8 mouse cellular contexts compared by ENCODE assay signal in the genomic region with DNA sequence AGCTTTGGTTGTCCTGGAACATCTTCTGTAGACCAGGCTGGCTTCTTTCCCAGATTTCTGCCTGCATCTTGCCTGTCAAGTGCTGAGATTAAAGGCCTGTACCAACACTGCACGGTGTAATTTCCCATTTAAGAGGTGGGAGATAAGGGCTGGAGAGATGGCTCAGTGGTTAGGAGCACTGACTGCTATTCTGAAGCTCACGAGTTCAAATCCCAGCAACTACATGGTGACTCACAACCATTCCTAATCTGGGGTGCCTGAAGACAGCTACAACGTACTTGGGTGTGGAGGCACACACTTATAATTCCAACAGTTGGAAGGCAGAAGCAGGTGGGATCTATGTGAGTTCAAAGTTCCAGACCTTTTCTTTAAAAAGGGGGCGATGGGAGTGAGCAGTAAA. TPM values are rescaled to one million over a fixed set of nuclear protein-coding genes. Genes with fewer than 3 reads are reported as not detected.
A peak's percentile ranks its signal among the peaks of the same experiment; 100 is the strongest.
DNase-seq lines count a peak whose midpoint lies in the region; ATAC-seq and TF ChIP-seq lines count a peak whose summit lies in the region.

No protein-coding gene starts in this region.

- no peaks in the 10 kb centered on the region for H3K9me3 ChIP-seq in kidney, embryonic 16.5 days (ENCODE audit: low read length)
- no peaks in the 10 kb centered on the region for H3K9me3 ChIP-seq in forebrain, embryonic 16.5 days (ENCODE audit: control insufficient read depth, low read length)
- no peaks in the 10 kb centered on the region for H3K9me3 ChIP-seq in liver, embryonic 14.5 days (ENCODE audit: control insufficient read depth, low read length)

- H3K4me2 ChIP-seq in kidney, embryonic 16.5 days (replicated peaks; ENCODE audit: low read depth, low read length): no peak overlapping the region
- peak overlapping the region; percentile 10 for H3K4me2 ChIP-seq in forebrain, embryonic 16.5 days (ENCODE audit: low read length)
- H3K4me2 ChIP-seq in liver, embryonic 14.5 days (ENCODE audit: low read depth): peak overlapping the region; percentile 37; the same call in 1 of the 2 replicates

- TF ChIP-seq EP300 in liver, embryonic 14.5 days (IDR thresholded peaks at IDR 0.05; ENCODE audit: low read depth): no peak

- H3K4me3 ChIP-seq in kidney, embryonic 16.5 days (ENCODE audit: low read length): peak overlapping the region; percentile 95; the same call in 1 of the 2 replicates
- no peak overlapping the region for H3K4me3 ChIP-seq in forebrain, embryonic 16.5 days (replicated peaks; ENCODE audit: low read length)
- H3K4me3 ChIP-seq in liver, embryonic 14.5 days (ENCODE audit: insufficient read depth in 1 of 2, low read depth in 2 of 2, low read length in 2 of 2): peak overlapping the region in 1 of 2 experiments; percentile 89; a peak in 1 of 4 replicates

- no peak overlapping the region for H3K27ac ChIP-seq in kidney, embryonic 16.5 days (ENCODE audit: low read length)
- H3K27ac ChIP-seq in forebrain, embryonic 16.5 days (ENCODE audit: low read length): no peak overlapping the region
- no peak overlapping the region for H3K27ac ChIP-seq in liver, embryonic 14.5 days

- H3K4me1 ChIP-seq in kidney, embryonic 16.5 days (ENCODE audit: insufficient read depth, low read length): no peaks in the 10 kb centered on the region
- peaks cover 2% of the 10 kb centered on the region; the same call in 1 of the 2 replicates for H3K4me1 ChIP-seq in forebrain, embryonic 16.5 days (replicated peaks; ENCODE audit: control insufficient read depth, insufficient read depth, low read length)
- peaks cover 0 to 3% of the 10 kb centered on the region in 2 experiments; a peak in 1 of 4 replicates for H3K4me1 ChIP-seq in liver, embryonic 14.5 days (replicated peaks; ENCODE audit: control insufficient read depth in 2 of 2, insufficient read depth in 2 of 2, low read length in 1 of 2)

- no peak overlapping the region for H3K9ac ChIP-seq in kidney, embryonic 16.5 days (replicated peaks; ENCODE audit: low read length)
- no peak overlapping the region for H3K9ac ChIP-seq in forebrain, embryonic 16.5 days (replicated peaks; ENCODE audit: low read depth, low read length)
- H3K9ac ChIP-seq in liver, embryonic 14.5 days (replicated peaks): no peak overlapping the region

- no peak for DNase-seq in kidney, postnatal 4 days
- DNase-seq in brain, adult 2 months (ENCODE audit: low read depth, low spot score): peak; percentile 12
- DNase-seq in liver, embryonic 14.5 days (ENCODE audit: low read depth in 3 of 3, low spot score in 3 of 3): peak in 1 of 3 experiments; percentile 28
- no peak for DNase-seq in frontal cortex, postnatal 14 days (ENCODE audit: low spot score in 2 of 2)
- no peak for DNase-seq in adrenal gland, postnatal 4 days (ENCODE audit: low spot score in 2 of 2)

- 41% methylated on average over 4 of the region's 4 CpGs for WGBS in kidney, embryonic 16.5 days
- WGBS in forebrain, embryonic 16.5 days: 34% methylated on average over 4 of the region's 4 CpGs
- 21% methylated on average over 4 of the region's 4 CpGs for WGBS in liver, embryonic 14.5 days (ENCODE audit: insufficient replicate concordance)

- peak; percentile 2; the same call in 1 of the 2 replicates for ATAC-seq in kidney, embryonic 16.5 days (ENCODE audit: low FRiP score, low TSS enrichment)
- no peak for ATAC-seq in forebrain, embryonic 16.5 days
- ATAC-seq in liver, embryonic 14.5 days (ENCODE audit: insufficient read depth): no peak
- no peak for ATAC-seq in inflammation-experienced regulatory T-cells, adult 6 months

- no peak for TF ChIP-seq CTCF in liver, embryonic 14.5 days (IDR thresholded peaks at IDR 0.05; ENCODE audit: low read depth)

- no peaks in the 10 kb centered on the region for H3K27me3 ChIP-seq in kidney, embryonic 16.5 days (ENCODE audit: insufficient read depth, low read length)
- H3K27me3 ChIP-seq in forebrain, embryonic 16.5 days (replicated peaks; ENCODE audit: control insufficient read depth, insufficient read depth, low read length): no peaks in the 10 kb centered on the region
- no peaks in the 10 kb centered on the region for H3K27me3 ChIP-seq in liver, embryonic 14.5 days (ENCODE audit: control insufficient read depth, insufficient read depth, low read length)

- H3K36me3 ChIP-seq in kidney, embryonic 16.5 days (ENCODE audit: insufficient read depth, low read length): no peaks in the 10 kb centered on the region
- H3K36me3 ChIP-seq in forebrain, embryonic 16.5 days (ENCODE audit: control insufficient read depth, insufficient read depth): no peaks in the 10 kb centered on the region
- no peaks in the 10 kb centered on the region for H3K36me3 ChIP-seq in liver, embryonic 14.5 days (replicated peaks; ENCODE audit: control insufficient read depth, insufficient read depth, low read depth)

RNA-seq across cellular contexts. Expression of gene Zfp638, which starts 46.8 kb away (rescaled TPM):
- 48.4 and 58.8 TPM in 2 replicates for polyA plus RNA-seq in kidney, embryonic 16.5 days (2015; fragmentation: Nextera tagmentation; extraction: Ambion mirVana)
- 90.8 and 99.0 TPM in 2 replicates for polyA plus RNA-seq in forebrain, embryonic 16.5 days (2015; fragmentation: Nextera tagmentation; extraction: Ambion mirVana)
- polyA plus RNA-seq in liver, embryonic 14.5 days (2012; rRNA removed): 7.4 and 14.0 TPM in 2 replicates
- 18.6 and 19.3 TPM in 2 replicates for polyA plus RNA-seq in liver, embryonic 14.5 days (2014; fragmentation: Nextera tagmentation; extraction: Ambion mirVana)
- polyA plus RNA-seq in inflammation-experienced regulatory T-cells, adult 6 months (2017; shearing (Covaris generic)): 100 to 1,000 TPM in 2 of 3 experiments, 10 to 100 TPM in 1; 90.8 to 175 (median 132) TPM
- total RNA-seq in adrenal gland, postnatal 4 days (2021): 100 to 1,000 TPM in 1 of 2 experiments, 10 to 100 TPM in 1; 99.9 to 101 TPM
